Mouse (Mus musculus) lung, embryonic 14.5 days (tissue): Measurements from ENCODE around the gene Ifngr1. TPM values are rescaled to one million over a fixed set of nuclear protein-coding genes. Genes with fewer than 3 reads are reported as not detected.

Source experiments
- ATAC-seq: fragments of 200-750 bp; cut with Nextera tagmentation; 2 replicates; pipeline ENCODE4 v1.8.0; 2017; ENCODE audit warnings: mild to moderate bottlenecking, moderate TSS enrichment, moderate library complexity; ENCODE audit not compliant: insufficient read depth
- DNase-seq: peaks from one replicate; pipeline ENCODE4 v3.0.0-alpha.2; 2015
- H3K27ac ChIP-seq: fragments of 300-500 bp; sonication (generic); 2 replicates; pipeline ENCODE4 v1.5.1; 2014; ENCODE audit warnings: low read depth, mild to moderate bottlenecking, moderate library complexity
- H3K27me3 ChIP-seq: fragments of 300-500 bp; sonication (generic); 2 replicates; pipeline ENCODE4 v1.6.1; 2014; ENCODE audit warnings: low read length, control low read depth; ENCODE audit not compliant: insufficient read depth
- H3K36me3 ChIP-seq: fragments of 300-500 bp; sonication (generic); 2 replicates; pipeline ENCODE4 v1.6.1; 2014; ENCODE audit warnings: control low read depth; ENCODE audit not compliant: insufficient read depth
- H3K4me1 ChIP-seq: fragments of 300-500 bp; sonication (generic); 2 replicates; pipeline ENCODE4 v1.6.1; 2014; ENCODE audit warnings: antibody characterized with exemption, control low read depth; ENCODE audit not compliant: insufficient read depth
- H3K4me2 ChIP-seq: fragments of 300-500 bp; sonication (generic); 2 replicates; pipeline ENCODE4 v1.6.1; 2014; ENCODE audit warnings: mild to moderate bottlenecking
- H3K4me3 ChIP-seq: fragments of 300-500 bp; sonication (generic); 2 replicates; pipeline ENCODE4 v1.5.1; 2014; ENCODE audit warnings: low read depth, low read length
- H3K9ac ChIP-seq: fragments of 300-500 bp; sonication (generic); 2 replicates; pipeline ENCODE4 v1.6.1; 2014
- H3K9me3 ChIP-seq: fragments of 300-500 bp; sonication (generic); 2 replicates; pipeline ENCODE4 v1.6.1; 2016; ENCODE audit warnings: low read depth, low read length, control low read depth
- CTCF ChIP-seq: IDR thresholded peaks from 2 replicates; pipeline ENCODE4 v1.5.1; 2016; ENCODE audit warnings: antibody characterized with exemption, low read depth
- WGBS: fragments of 180-500 bp; shearing (Covaris S2); extraction: QIAGEN DNeasy Blood & Tissue Kit; methylation state at CpG from one replicate; pipeline ENCODE4 v1.1.7; 2014; 5-methylcytosine and 5-hydroxymethylcytosine counted together
- polyA plus RNA-seq: library from polyadenylated mRNA; unstranded; fragments of >200 nt; fragmentation: Nextera tagmentation; extraction: Ambion mirVana; gene quantifications from 2 replicates; pipeline ENCODE4 v1.2.1, GENCODE M21; 2014

Gene Ifngr1
- polyA plus RNA-seq, 1 experiment from 2014 or later = 67.1 TPM

- H3K36me3 ChIP-seq = no peaks in the 10 kb centered on the region
- ATAC-seq (peak; percentile 62; the same call in 1 of the 2 replicates), DNase-seq (peak; percentile 81)
- no peaks in the 10 kb centered on the region for H3K27me3 ChIP-seq
- no peak overlapping the region for H3K9ac ChIP-seq
- H3K4me3 ChIP-seq = no peak overlapping the region
- 0 out of 2 replicates have a peak overlapping the region, but pooled peaks have one; percentile 12 for H3K27ac ChIP-seq
- no peaks in the 10 kb centered on the region for H3K4me1 ChIP-seq
- no peaks in the 10 kb centered on the region for H3K9me3 ChIP-seq
- H3K4me2 ChIP-seq = no peak overlapping the region
- WGBS = 28% methylated on average over 8 of the region's 8 CpGs
- TF ChIP-seq CTCF = no peak
Observed at GRCm38 (mm10) chr10:19559565-19560165, 32.1 kb upstream of the Ifngr1 start.

GRCm38 (mm10) chr10:19562598-19562997, 29.2 kb upstream of the Ifngr1 start:
- TF ChIP-seq CTCF = no peak
- no peak overlapping the region for H3K4me2 ChIP-seq
- DNase-seq (no peak), ATAC-seq (no peak)
- no peak overlapping the region for H3K27ac ChIP-seq
- H3K4me3 ChIP-seq = no peak overlapping the region
- H3K27me3 ChIP-seq = no peaks in the 10 kb centered on the region
- no peaks in the 10 kb centered on the region for H3K9me3 ChIP-seq
- WGBS = 96% methylated on average over 3 of the region's 3 CpGs
- H3K36me3 ChIP-seq = no peaks in the 10 kb centered on the region
- H3K9ac ChIP-seq = no peak overlapping the region
- no peaks in the 10 kb centered on the region for H3K4me1 ChIP-seq

GRCm38 (mm10) chr10:19563443-19563861, 28.3 kb upstream of the Ifngr1 start:
- Histone ChIP-seq H3K27ac (no peak overlapping the region), H3K36me3 (no peaks in the 10 kb centered on the region), H3K4me1 (no peaks in the 10 kb centered on the region), H3K4me3 (no peak overlapping the region), H3K9me3 (no peaks in the 10 kb centered on the region), H3K9ac (no peak overlapping the region), H3K27me3 (no peaks in the 10 kb centered on the region), H3K4me2 (no peak overlapping the region)
- ATAC-seq (no peak), DNase-seq (peak; percentile 54)
- no peak for TF ChIP-seq CTCF
- 64% methylated on average over 1 of the region's 1 CpGs for WGBS

- Histone ChIP-seq H3K4me3 (no peak overlapping the region), H3K9ac (no peak overlapping the region), H3K27ac (no peak overlapping the region), H3K36me3 (no peaks in the 10 kb centered on the region), H3K4me1 (no peaks in the 10 kb centered on the region), H3K4me2 (no peak overlapping the region), H3K9me3 (no peaks in the 10 kb centered on the region), H3K27me3 (no peaks in the 10 kb centered on the region)
- DNase-seq (no peak), ATAC-seq (no peak)
- no peak for TF ChIP-seq CTCF
- 93% methylated on average over 4 of the region's 4 CpGs for WGBS
Observed at GRCm38 (mm10) chr10:19567481-19567880, 24.3 kb upstream of the Ifngr1 start.

GRCm38 (mm10) chr10:19570288-19570687, 21.5 kb upstream of the Ifngr1 start:
- 56% methylated on average over 4 of the region's 4 CpGs for WGBS
- no peaks in the 10 kb centered on the region for H3K36me3 ChIP-seq
- no peaks in the 10 kb centered on the region for H3K4me1 ChIP-seq
- no peak overlapping the region for H3K27ac ChIP-seq
- H3K27me3 ChIP-seq = no peaks in the 10 kb centered on the region
- DNase-seq (no peak), ATAC-seq (no peak)
- no peak overlapping the region for H3K4me3 ChIP-seq
- no peak for TF ChIP-seq CTCF
- no peak overlapping the region for H3K9ac ChIP-seq
- H3K4me2 ChIP-seq = no peak overlapping the region
- H3K9me3 ChIP-seq = no peaks in the 10 kb centered on the region

GRCm38 (mm10) chr10:19570716-19571115, 21.0 kb upstream of the Ifngr1 start:
- H3K4me3 ChIP-seq = no peak overlapping the region
- no peaks in the 10 kb centered on the region for H3K27me3 ChIP-seq
- no peaks in the 10 kb centered on the region for H3K9me3 ChIP-seq
- H3K9ac ChIP-seq = no peak overlapping the region
- 45% methylated on average over 1 of the region's 1 CpGs for WGBS
- no peak overlapping the region for H3K4me2 ChIP-seq
- ATAC-seq = no peak
- H3K4me1 ChIP-seq = no peaks in the 10 kb centered on the region
- TF ChIP-seq CTCF = no peak
- H3K27ac ChIP-seq = no peak overlapping the region
- no peaks in the 10 kb centered on the region for H3K36me3 ChIP-seq
- DNase-seq = no peak

- H3K4me3 ChIP-seq = no peak overlapping the region
- no peak for TF ChIP-seq CTCF
- ATAC-seq (no peak), DNase-seq (no peak)
- no peak overlapping the region for H3K4me2 ChIP-seq
- WGBS = 84% methylated on average over 3 of the region's 3 CpGs
- H3K9ac ChIP-seq = no peak overlapping the region
- H3K27me3 ChIP-seq = no peaks in the 10 kb centered on the region
- H3K9me3 ChIP-seq = no peaks in the 10 kb centered on the region
- H3K27ac ChIP-seq = no peak overlapping the region
- no peaks in the 10 kb centered on the region for H3K36me3 ChIP-seq
- no peaks in the 10 kb centered on the region; the same call in 1 of the 2 replicates for H3K4me1 ChIP-seq
Observed at GRCm38 (mm10) chr10:19577571-19577970, 14.2 kb upstream of the Ifngr1 start.
